Mouse (Mus musculus): Measurements from ENCODE around the gene Setd5.

DNA sequence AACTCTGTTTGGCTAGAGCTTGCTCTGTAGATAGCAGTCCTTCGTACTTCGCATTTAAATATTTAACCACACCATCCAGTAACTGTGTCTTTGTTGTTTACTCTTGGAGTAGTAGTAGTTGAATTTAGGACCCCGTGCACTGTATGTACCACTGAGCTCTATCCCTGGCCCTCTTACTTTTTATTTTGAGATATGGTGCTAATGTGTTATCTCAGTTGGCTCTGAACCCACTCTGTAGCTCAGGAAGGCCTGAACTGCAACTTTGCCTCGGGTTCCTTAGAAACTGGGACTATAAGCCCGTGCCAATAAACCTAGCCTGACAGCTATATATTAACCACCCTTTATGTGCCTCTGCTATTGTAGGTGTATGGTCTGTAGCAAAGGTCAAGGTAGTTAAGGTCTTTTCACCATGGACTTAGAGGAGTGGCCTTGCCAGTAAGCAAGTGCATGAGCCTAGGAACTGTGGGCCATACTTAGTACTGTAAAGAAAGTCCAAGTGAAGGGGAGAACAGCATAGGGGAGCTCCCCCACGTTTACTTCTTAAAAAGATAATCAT lies 22.5 kb upstream of the Setd5 start:
- no peak for TF ChIP-seq GATA1 (IDR thresholded peaks at IDR 0.05; ENCODE audit: borderline replicate concordance, low read length)
- TF ChIP-seq FLI1 (IDR thresholded peaks at IDR 0.05; ENCODE audit: low read length), result no peak
